Mouse (Mus musculus) liver, embryonic 15.5 days (tissue): ENCODE data around the gene Gm20518. TPM values are rescaled to one million over a fixed set of nuclear protein-coding genes. Genes with fewer than 3 reads are reported as not detected.

Experiments
- ATAC-seq: fragments of 200-750 bp; cut with Nextera tagmentation; 2 replicates; pipeline ENCODE4 v1.8.0; 2017; ENCODE audit warnings: moderate number of reproducible peaks, mild to moderate bottlenecking, moderate library complexity; ENCODE audit not compliant: insufficient read depth
- H3K27ac ChIP-seq: fragments of 300-500 bp; sonication (generic); replicated peaks from 2 replicates; pipeline ENCODE4 v1.5.1; 2015; ENCODE audit warnings: mild to moderate bottlenecking, inconsistent platforms
- H3K27me3 ChIP-seq: fragments of 300-500 bp; sonication (generic); 2 replicates; pipeline ENCODE4 v1.6.1; 2015; ENCODE audit warnings: mild to moderate bottlenecking, inconsistent platforms
- H3K36me3 ChIP-seq: fragments of 300-500 bp; sonication (generic); replicated peaks from 2 replicates; pipeline ENCODE4 v1.6.1; 2015; ENCODE audit warnings: moderate library complexity, mild to moderate bottlenecking, inconsistent platforms
- H3K4me1 ChIP-seq: fragments of 300-500 bp; sonication (generic); replicated peaks from 2 replicates; pipeline ENCODE4 v1.6.1; 2015; ENCODE audit warnings: inconsistent platforms
- H3K4me2 ChIP-seq: fragments of 300-500 bp; sonication (generic); 2 replicates; pipeline ENCODE4 v1.6.1; 2015; ENCODE audit warnings: moderate library complexity, mild to moderate bottlenecking, inconsistent platforms
- H3K4me3 ChIP-seq: fragments of 300-500 bp; sonication (generic); replicated peaks from 2 replicates; pipeline ENCODE4 v1.5.1; 2015; ENCODE audit warnings: mild to moderate bottlenecking, inconsistent platforms
- H3K9ac ChIP-seq: fragments of 300-500 bp; sonication (generic); 2 replicates; pipeline ENCODE4 v1.6.1; 2015; ENCODE audit warnings: moderate library complexity, mild to moderate bottlenecking, inconsistent platforms
- H3K9me3 ChIP-seq: fragments of 300-500 bp; sonication (generic); replicated peaks from 2 replicates; pipeline ENCODE4 v1.6.1; 2016; ENCODE audit warnings: inconsistent platforms
- WGBS: fragments of 180-500 bp; shearing (Covaris S2); methylation state at CpG from one replicate; pipeline ENCODE4 v1.1.7; 2015; ENCODE audit warnings: mixed read lengths; ENCODE audit not compliant: insufficient replicate concordance; 5-methylcytosine and 5-hydroxymethylcytosine counted together
- polyA plus RNA-seq: library from polyadenylated mRNA; unstranded; fragments of >200 nt; fragmentation: Nextera tagmentation; extraction: Ambion mirVana; gene quantifications from 2 replicates; pipeline ENCODE4 v1.2.1, GENCODE M21; 2015

Gm20518 gene
- polyA plus RNA-seq, 1 experiment from 2014 or later, result 0.03 TPM

GRCm38 (mm10) chr16:17865770-17866169 is 25.7 kb downstream of the Gm20518 start:
- Histone ChIP-seq H3K36me3 (peaks cover 20% of the 10 kb centered on the region), H3K4me3 (no peak overlapping the region), H3K9ac (no peak overlapping the region), H3K9me3 (no peaks in the 10 kb centered on the region), H3K27ac (no peak overlapping the region), H3K27me3 (no peaks in the 10 kb centered on the region), H3K4me2 (no peak overlapping the region), H3K4me1 (peaks cover 13% of the 10 kb centered on the region)
- WGBS, result 53% methylated on average over 6 of the region's 6 CpGs
- ATAC-seq, result no peak

GRCm38 (mm10) chr16:17865293-17865692 is 26.2 kb downstream of the Gm20518 start:
- Histone ChIP-seq H3K27ac (no peak overlapping the region), H3K4me2 (no peak overlapping the region), H3K4me1 (peaks cover 8% of the 10 kb centered on the region), H3K27me3 (no peaks in the 10 kb centered on the region), H3K36me3 (peaks cover 20% of the 10 kb centered on the region), H3K9me3 (no peaks in the 10 kb centered on the region), H3K4me3 (no peak overlapping the region), H3K9ac (no peak overlapping the region)
- no peak for ATAC-seq
- 52% methylated on average over 2 of the region's 2 CpGs for WGBS

- peaks cover 67% of the 10 kb centered on the region for H3K36me3 ChIP-seq
- no peak overlapping the region for H3K27ac ChIP-seq
- no peaks in the 10 kb centered on the region for H3K9me3 ChIP-seq
- ATAC-seq, result no peak
- H3K4me3 ChIP-seq, result no peak overlapping the region
- no peaks in the 10 kb centered on the region for H3K27me3 ChIP-seq
- H3K4me1 ChIP-seq, result no peaks in the 10 kb centered on the region
- no peak overlapping the region for H3K9ac ChIP-seq
- no peak overlapping the region for H3K4me2 ChIP-seq
Observed at GRCm38 (mm10) chr16:17858592-17858991, 32.9 kb downstream of the Gm20518 start.

- no peak for ATAC-seq
- Histone ChIP-seq H3K9ac (no peak overlapping the region), H3K4me2 (no peak overlapping the region), H3K27ac (no peak overlapping the region), H3K4me3 (no peak overlapping the region), H3K36me3 (peaks cover 78% of the 10 kb centered on the region), H3K9me3 (no peaks in the 10 kb centered on the region), H3K27me3 (no peaks in the 10 kb centered on the region), H3K4me1 (no peaks in the 10 kb centered on the region)
- WGBS, result 81% methylated on average over 7 of the region's 7 CpGs
Observed at GRCm38 (mm10) chr16:17857157-17857556, 34.3 kb downstream of the Gm20518 start.

- H3K4me1 ChIP-seq, result no peaks in the 10 kb centered on the region
- WGBS, result 82% methylated on average over 2 of the region's 2 CpGs
- no peaks in the 10 kb centered on the region for H3K9me3 ChIP-seq
- H3K27me3 ChIP-seq, result no peaks in the 10 kb centered on the region
- H3K4me3 ChIP-seq, result no peak overlapping the region
- peaks cover 89% of the 10 kb centered on the region for H3K36me3 ChIP-seq
- H3K27ac ChIP-seq, result no peak overlapping the region
- ATAC-seq, result no peak
- H3K4me2 ChIP-seq, result no peak overlapping the region
- no peak overlapping the region for H3K9ac ChIP-seq
Observed at GRCm38 (mm10) chr16:17853263-17853662, 38.2 kb downstream of the Gm20518 start.

- Histone ChIP-seq H3K9ac (no peak overlapping the region), H3K27ac (no peak overlapping the region), H3K36me3 (peaks cover 88% of the 10 kb centered on the region), H3K4me3 (no peak overlapping the region), H3K4me1 (no peaks in the 10 kb centered on the region), H3K4me2 (no peak overlapping the region), H3K27me3 (no peaks in the 10 kb centered on the region), H3K9me3 (no peaks in the 10 kb centered on the region)
- 85% methylated on average over 1 of the region's 1 CpGs for WGBS
- ATAC-seq, result no peak
Observed at GRCm38 (mm10) chr16:17851860-17852259, 39.6 kb downstream of the Gm20518 start.

- peaks cover 88% of the 10 kb centered on the region for H3K36me3 ChIP-seq
Observed at GRCm38 (mm10) chr16:17851331-17851730, 40.1 kb downstream of the Gm20518 start.

GRCm38 (mm10) chr16:17849486-17849885 is 42.0 kb downstream of the Gm20518 start:
- no peak overlapping the region for H3K4me3 ChIP-seq
- 69% methylated on average over 6 of the region's 6 CpGs for WGBS
- no peak overlapping the region for H3K27ac ChIP-seq
- no peaks in the 10 kb centered on the region for H3K4me1 ChIP-seq
- H3K9ac ChIP-seq, result no peak overlapping the region
- no peaks in the 10 kb centered on the region for H3K9me3 ChIP-seq
- no peak for ATAC-seq
- H3K36me3 ChIP-seq, result peaks cover 91% of the 10 kb centered on the region
- H3K27me3 ChIP-seq, result no peaks in the 10 kb centered on the region
- H3K4me2 ChIP-seq, result no peak overlapping the region

More at GRCm38 (mm10) chr16:17851331-17851730, 40.1 kb downstream of the Gm20518 start:
- no peak for ATAC-seq
- Histone ChIP-seq H3K4me1 (no peaks in the 10 kb centered on the region), H3K27me3 (no peaks in the 10 kb centered on the region), H3K4me2 (no peak overlapping the region), H3K27ac (no peak overlapping the region), H3K4me3 (no peak overlapping the region), H3K9ac (no peak overlapping the region), H3K9me3 (no peaks in the 10 kb centered on the region)
- 87% methylated on average over 5 of the region's 5 CpGs for WGBS

GRCm38 (mm10) chr16:17848928-17849327 is 42.5 kb downstream of the Gm20518 start:
- no peak overlapping the region for H3K4me2 ChIP-seq
- no peak overlapping the region for H3K9ac ChIP-seq
- no peaks in the 10 kb centered on the region for H3K4me1 ChIP-seq
- H3K36me3 ChIP-seq, result peaks cover 91% of the 10 kb centered on the region
- no peak for ATAC-seq
- H3K9me3 ChIP-seq, result no peaks in the 10 kb centered on the region
- H3K4me3 ChIP-seq, result no peak overlapping the region
- 20% methylated on average over 1 of the region's 1 CpGs for WGBS
- no peak overlapping the region for H3K27ac ChIP-seq
- H3K27me3 ChIP-seq, result no peaks in the 10 kb centered on the region

GRCm38 (mm10) chr16:17848431-17848830 is 43.0 kb downstream of the Gm20518 start:
- H3K9ac ChIP-seq, result no peak overlapping the region
- no peaks in the 10 kb centered on the region for H3K4me1 ChIP-seq
- no peak overlapping the region for H3K4me2 ChIP-seq
- 83% methylated on average over 6 of the region's 6 CpGs for WGBS
- H3K27me3 ChIP-seq, result no peaks in the 10 kb centered on the region
- no peak for ATAC-seq
- no peaks in the 10 kb centered on the region for H3K9me3 ChIP-seq
- no peak overlapping the region for H3K4me3 ChIP-seq
- peaks cover 92% of the 10 kb centered on the region for H3K36me3 ChIP-seq
- H3K27ac ChIP-seq, result no peak overlapping the region

GRCm38 (mm10) chr16:17843701-17844365 is 47.6 kb downstream of the Gm20518 start:
- ATAC-seq, result no peak
- no peaks in the 10 kb centered on the region for H3K4me1 ChIP-seq
- no peak overlapping the region for H3K4me2 ChIP-seq
- no peaks in the 10 kb centered on the region for H3K27me3 ChIP-seq
- H3K9me3 ChIP-seq, result no peaks in the 10 kb centered on the region
- peaks cover 81% of the 10 kb centered on the region for H3K36me3 ChIP-seq
- no peak overlapping the region for H3K27ac ChIP-seq
- H3K4me3 ChIP-seq, result no peak overlapping the region
- H3K9ac ChIP-seq, result no peak overlapping the region
- WGBS, result 80% methylated on average over 10 of the region's 10 CpGs

GRCm38 (mm10) chr16:17842437-17842836 is 49.0 kb downstream of the Gm20518 start:
- no peak for ATAC-seq
- Histone ChIP-seq H3K27me3 (peaks cover 8% of the 10 kb centered on the region), H3K9me3 (no peaks in the 10 kb centered on the region), H3K4me2 (no peak overlapping the region), H3K27ac (no peak overlapping the region), H3K4me3 (no peak overlapping the region), H3K36me3 (peaks cover 68% of the 10 kb centered on the region), H3K4me1 (no peaks in the 10 kb centered on the region), H3K9ac (no peak overlapping the region)
- 79% methylated on average over 7 of the region's 7 CpGs for WGBS
